Mouse (Mus musculus): ENCODE measurements around the gene Tsga8. TPM values are rescaled to one million over a fixed set of nuclear protein-coding genes. Genes with fewer than 3 reads are reported as not detected.

The Tsga8 gene
- total RNA-seq (2021), result not detected

DNA sequence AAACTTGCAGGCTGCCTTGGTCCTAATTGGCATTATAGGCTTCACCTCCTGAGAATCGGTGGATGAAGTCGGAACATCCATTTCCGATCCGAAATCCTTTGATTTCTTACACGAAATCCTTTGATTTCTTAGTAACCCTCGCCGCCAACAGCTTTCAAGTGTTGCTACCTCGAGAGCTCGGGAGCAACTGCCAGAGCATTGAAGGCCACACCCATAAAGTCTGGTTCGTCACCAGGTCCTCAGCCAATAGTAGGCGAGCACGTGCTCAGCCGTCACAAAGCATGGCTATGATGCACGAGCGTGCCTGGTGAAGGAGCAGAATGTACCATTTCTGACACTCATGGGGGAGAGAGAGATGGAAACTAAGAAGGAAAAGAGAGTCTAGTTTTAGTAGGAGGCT, at the start of gene Tsga8:
TSS of gene Tsga8 (minus strand) at position 327 of the 400 bp plus-strand sequence.
- DNase-seq (ENCODE audit: extremely low spot score in 1 of 2, low spot score in 2 of 2), result no peak
- intact Hi-C loops (cut with DNase I), result no loop called here
